Mouse (Mus musculus) midbrain, embryonic 16.5 days (tissue): ENCODE measurements at regions not wholly inside any gene's neighbourhood (a gene's known extent, or its start where the extent isn't known, plus 50 kb on each side); places are given as distances from the start of the nearest gene placed in this dataset. TPM values are rescaled to one million over a fixed set of nuclear protein-coding genes. Genes with fewer than 3 reads are reported as not detected.

Experiments
- microRNA-seq: library from miRNA; unstranded; fragments of <30 nt; microRNA quantifications from one replicate; pipeline ENCODE4, GENCODE M21; 2017

Small RNAs in the stretch of these regions (microRNA-seq; reads per million reads assigned to microRNA genes)
- gene Gm44488, result not detected
